Mouse (Mus musculus) macrophage (primary cell): ENCODE results near the gene Hax1. TPM values are rescaled to one million over a fixed set of nuclear protein-coding genes. Genes with fewer than 3 reads are reported as not detected.

Experiments
- H3K27ac ChIP-seq: fragments of 350-480 bp; formaldehyde crosslinking; 2 replicates; pipeline ENCODE4 v1.9.0; 2021
- H3K36me3 ChIP-seq: fragments of 350-480 bp; formaldehyde crosslinking; 2 replicates; pipeline ENCODE4 v1.9.0; 2021; ENCODE audit errors: inconsistent target
- H3K4me3 ChIP-seq: fragments of 350-480 bp; formaldehyde crosslinking; 2 replicates; pipeline ENCODE4 v1.9.0; 2021; ENCODE audit errors: inconsistent target
- H3K79me2 ChIP-seq: fragments of 350-480 bp; formaldehyde crosslinking; 2 replicates; pipeline ENCODE4 v1.9.0; 2021; ENCODE audit errors: inconsistent target
- WGBS: methylation state at CpG from one replicate; pipeline ENCODE4 v1.1.7; 2026; ENCODE audit warnings: inconsistent platforms; ENCODE audit not compliant: missing documents; 5-methylcytosine and 5-hydroxymethylcytosine counted together
- polyA plus RNA-seq: library from polyadenylated mRNA; stranded (reverse); fragments of 250-400 nt; gene quantifications from 3 replicates; pipeline ENCODE4 v1.2.4, GENCODE M21; 2018; ENCODE audit warnings: inconsistent platforms

The Hax1 gene
- polyA plus RNA-seq, 1 experiment from 2014 or later: 113 TPM

DNA sequence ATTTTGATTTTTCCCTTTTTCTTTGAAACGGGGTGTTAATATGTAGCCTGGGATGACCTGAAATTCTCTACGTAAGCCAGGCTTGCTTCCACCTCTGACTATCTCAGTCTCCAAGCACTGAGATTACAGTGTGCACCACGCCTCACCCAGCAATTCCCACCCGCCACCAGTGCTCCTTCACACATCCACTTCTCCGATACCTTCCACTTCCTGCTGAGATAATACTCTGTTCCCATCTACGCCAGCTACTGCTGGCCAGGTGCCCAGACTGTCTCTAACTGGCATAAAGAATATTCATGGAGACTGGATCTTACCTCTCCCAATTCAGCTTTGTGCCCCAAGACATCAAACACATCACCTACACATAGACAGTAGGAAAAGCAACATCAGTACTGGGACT lies 49.9 kb downstream of the Hax1 start:
- Histone ChIP-seq H3K27ac (no peak overlapping the region), H3K79me2 (no peaks in the 10 kb centered on the region), H3K4me3 (no peak overlapping the region), H3K36me3 (peaks cover 85% of the 10 kb centered on the region)
- 90% methylated on average over 5 of the region's 6 CpGs for WGBS

DNA sequence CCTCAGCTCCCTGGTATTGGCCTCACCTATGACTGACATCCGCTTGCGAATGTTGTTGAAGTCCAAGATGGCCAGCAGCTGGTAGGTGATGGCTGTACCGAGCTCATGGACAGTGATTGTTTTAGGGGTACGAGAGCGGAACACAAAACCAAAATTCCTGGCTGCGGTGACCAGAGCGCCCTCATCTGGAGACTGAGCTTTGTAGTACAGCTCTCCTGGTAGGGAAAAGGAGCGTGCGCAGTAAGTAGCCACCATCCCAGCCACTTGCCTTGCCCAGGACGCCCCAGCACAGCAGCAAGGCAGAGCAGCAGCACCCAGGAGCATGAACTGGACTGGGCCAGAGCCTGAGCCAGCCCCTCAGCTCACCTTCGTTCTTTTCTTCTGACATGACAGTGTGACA lies 50.6 kb downstream of the Hax1 start:
- WGBS: 95% methylated on average over 11 of the region's 11 CpGs
- H3K79me2 ChIP-seq: no peaks in the 10 kb centered on the region
- no peak overlapping the region for H3K4me3 ChIP-seq
- H3K27ac ChIP-seq: no peak overlapping the region
- peaks cover 91% of the 10 kb centered on the region for H3K36me3 ChIP-seq

Other genes starting within 250 kb of the Hax1 start
- 0.20 to 0.30 TPM (median 0.26 TPM) in 3 replicates for gene Chrnb2, start 234.1 kb downstream of the Hax1 start, polyA plus RNA-seq
- gene Ube2q1, start 225.2 kb downstream of the Hax1 start, polyA plus RNA-seq: 104 to 201 TPM (median 119 TPM) in 3 replicates
- not detected in 3 replicates for gene She, start 167.4 kb downstream of the Hax1 start, polyA plus RNA-seq
- gene Il6ra, start 85.6 kb downstream of the Hax1 start, polyA plus RNA-seq: 19.4 to 52.9 TPM (median 29.9 TPM) in 3 replicates
- 8.0 to 10.1 TPM (median 10.0 TPM) in 3 replicates for gene Atp8b2, start 35.3 kb downstream of the Hax1 start, polyA plus RNA-seq
- gene 4933434E20Rik, start 52.9 kb upstream of the Hax1 start, polyA plus RNA-seq: 49.4 to 76.1 TPM (median 71.0 TPM) in 3 replicates
- 160 to 411 TPM (median 185 TPM) in 3 replicates for gene Ubap2l, start 53.8 kb upstream of the Hax1 start, polyA plus RNA-seq
- 516 to 899 TPM (median 852 TPM) in 3 replicates for gene Tpm3, start 73.9 kb upstream of the Hax1 start, polyA plus RNA-seq
- gene Nup210l, start 105.4 kb upstream of the Hax1 start, polyA plus RNA-seq: 0.04 TPM in 1 of 3 replicates, not detected in the others
- gene Rps27, start 214.9 kb upstream of the Hax1 start, polyA plus RNA-seq: 1,141 to 3,573 TPM (median 2,291 TPM) in 3 replicates
- gene Rab13, start 214.9 kb upstream of the Hax1 start, polyA plus RNA-seq: 11.7 to 20.8 TPM (median 17.5 TPM) in 3 replicates
- 41.1 to 83.2 TPM (median 71.3 TPM) in 3 replicates for gene Jtb, start 232.8 kb upstream of the Hax1 start, polyA plus RNA-seq
- 0.79 to 1.2 TPM (median 1.2 TPM) in 3 replicates for gene Creb3l4, start 244.7 kb upstream of the Hax1 start, polyA plus RNA-seq
- gene Slc39a1, start 249.4 kb upstream of the Hax1 start, polyA plus RNA-seq: 169 to 236 TPM (median 174 TPM) in 3 replicates